Mouse (Mus musculus) neural tube, embryonic 14.5 days (tissue): Measurements from ENCODE around the gene Helz. TPM values are rescaled to one million over a fixed set of nuclear protein-coding genes. Genes with fewer than 3 reads are reported as not detected.
A peak's percentile ranks its signal among the peaks of the same experiment; 100 is the strongest.

ENCODE experiments used
- ATAC-seq: fragments of 200-750 bp; cut with Nextera tagmentation; 2 replicates; pipeline ENCODE4 v1.8.0; 2017; ENCODE audit warnings: low read depth, mild to moderate bottlenecking, moderate TSS enrichment, moderate library complexity
- H3K27ac ChIP-seq: fragments of 300-500 bp; sonication (generic); 2 replicates; pipeline ENCODE4 v1.5.1; 2014; ENCODE audit warnings: low read depth, mild to moderate bottlenecking, control low read depth, low read length, moderate library complexity, mixed read lengths
- H3K27me3 ChIP-seq: fragments of 300-500 bp; sonication (generic); 2 replicates; pipeline ENCODE4 v1.6.1; 2014; ENCODE audit warnings: low read length; ENCODE audit not compliant: control insufficient read depth, insufficient read depth
- H3K36me3 ChIP-seq: fragments of 300-500 bp; sonication (generic); 2 replicates; pipeline ENCODE4 v1.6.1; 2014; ENCODE audit warnings: low read length, mixed read lengths; ENCODE audit not compliant: control insufficient read depth, insufficient read depth
- H3K4me1 ChIP-seq: fragments of 300-500 bp; sonication (generic); 2 replicates; pipeline ENCODE4 v1.6.1; 2014; ENCODE audit warnings: low read length; ENCODE audit not compliant: control insufficient read depth, insufficient read depth
- H3K4me2 ChIP-seq: fragments of 300-500 bp; sonication (generic); 2 replicates; pipeline ENCODE4 v1.6.1; 2014; ENCODE audit warnings: mild to moderate bottlenecking, low read depth, low read length, control low read depth
- H3K4me3 ChIP-seq: fragments of 300-500 bp; sonication (generic); 2 replicates; pipeline ENCODE4 v1.5.1; 2014; ENCODE audit warnings: low read depth, low read length, control low read depth, mixed read lengths
- H3K9ac ChIP-seq: fragments of 300-500 bp; sonication (generic); replicated peaks from 2 replicates; pipeline ENCODE4 v1.6.1; 2014; ENCODE audit warnings: low read depth, mild to moderate bottlenecking, control low read depth, low read length, mixed read lengths
- H3K9me3 ChIP-seq: fragments of 300-500 bp; sonication (generic); 2 replicates; pipeline ENCODE4 v1.6.1; 2016; ENCODE audit warnings: low read length; ENCODE audit not compliant: control insufficient read depth
- WGBS: fragments of 180-500 bp; shearing (Covaris S2); extraction: QIAGEN DNeasy Blood & Tissue Kit; methylation state at CpG from one replicate; pipeline ENCODE4 v1.1.7; 2014; 5-methylcytosine and 5-hydroxymethylcytosine counted together
- polyA plus RNA-seq: library from polyadenylated mRNA; unstranded; fragments of >200 nt; fragmentation: Nextera tagmentation; extraction: Ambion mirVana; gene quantifications from 2 replicates; pipeline ENCODE4 v1.2.1, GENCODE M21; 2014

Gene Helz
- polyA plus RNA-seq, 1 experiment from 2014 or later: 21.4 TPM

GRCm38 (mm10) chr11:107705476-107706074, 157.8 kb downstream of the Helz start:
- Histone ChIP-seq H3K4me3 (no peak overlapping the region), H3K4me1 (peaks cover 8% of the 10 kb centered on the region; the same call in 1 of the 2 replicates), H3K27me3 (no peaks in the 10 kb centered on the region), H3K36me3 (no peaks in the 10 kb centered on the region), H3K27ac (no peak overlapping the region), H3K4me2 (no peak overlapping the region), H3K9ac (no peak overlapping the region), H3K9me3 (no peaks in the 10 kb centered on the region)
- 71% methylated on average over 11 of the region's 11 CpGs for WGBS
- ATAC-seq: no peak

GRCm38 (mm10) chr11:107707897-107708610, 160.3 kb downstream of the Helz start:
- Histone ChIP-seq H3K4me3 (no peak overlapping the region), H3K36me3 (no peaks in the 10 kb centered on the region), H3K9ac (no peak overlapping the region), H3K4me1 (peaks cover 8% of the 10 kb centered on the region; the same call in 1 of the 2 replicates), H3K4me2 (no peak overlapping the region), H3K27me3 (no peaks in the 10 kb centered on the region), H3K27ac (0 out of 2 replicates have a peak overlapping the region, but pooled peaks have one; percentile 13), H3K9me3 (no peaks in the 10 kb centered on the region)
- ATAC-seq: peak; percentile 41; the same call in 1 of the 2 replicates
- WGBS: 14% methylated on average over 20 of the region's 20 CpGs

DNA sequence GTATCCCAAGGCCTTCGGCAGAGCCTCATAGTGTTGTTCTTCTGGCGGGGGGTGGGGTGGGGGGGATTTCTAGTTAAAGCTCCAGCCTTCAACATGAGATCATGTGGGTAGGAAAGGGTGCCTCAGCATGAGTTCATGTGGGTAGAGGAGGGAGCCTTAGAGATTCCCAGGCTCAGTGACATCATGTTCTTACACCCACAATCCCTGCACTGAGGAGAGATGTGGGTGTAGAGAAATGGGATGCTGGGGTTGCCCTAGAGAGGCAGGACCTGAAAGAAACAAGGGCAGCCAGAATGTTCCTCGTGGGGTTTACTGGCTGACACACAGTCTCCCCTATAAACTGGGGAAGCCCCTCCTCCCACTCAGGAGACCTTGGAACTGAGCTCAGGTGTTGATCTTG, 162.6 kb downstream of the Helz start:
- no peak overlapping the region for H3K27ac ChIP-seq
- H3K4me1 ChIP-seq: peaks cover 8% of the 10 kb centered on the region; the same call in 1 of the 2 replicates
- H3K9ac ChIP-seq: no peak overlapping the region
- no peaks in the 10 kb centered on the region for H3K27me3 ChIP-seq
- no peaks in the 10 kb centered on the region for H3K36me3 ChIP-seq
- no peak for ATAC-seq
- 81% methylated on average over 3 of the region's 3 CpGs for WGBS
- H3K4me3 ChIP-seq: no peak overlapping the region
- no peaks in the 10 kb centered on the region for H3K9me3 ChIP-seq
- no peak overlapping the region for H3K4me2 ChIP-seq

DNA sequence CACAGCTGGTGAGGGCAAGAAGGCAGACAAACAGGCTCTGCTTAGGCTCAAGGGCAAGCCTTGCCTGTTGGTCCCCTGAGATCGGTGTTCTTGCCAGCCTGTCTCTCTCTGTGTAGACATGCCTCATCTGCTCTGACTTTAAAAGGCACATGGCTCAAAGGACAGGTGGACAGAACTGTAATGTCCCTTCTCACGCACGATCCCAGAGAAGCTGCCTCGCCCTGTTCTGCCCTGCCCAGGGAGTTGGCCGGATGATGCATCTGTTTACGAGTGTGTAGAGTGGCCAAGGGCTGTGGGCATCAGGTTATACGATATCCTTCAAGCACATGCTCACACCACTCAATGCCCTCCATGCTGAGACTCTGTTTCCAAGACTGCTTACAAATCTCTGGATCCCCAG, 166.6 kb downstream of the Helz start:
- no peak for ATAC-seq

GRCm38 (mm10) chr11:107716332-107716938, 168.7 kb downstream of the Helz start, which contains the start of gene Cacng1:
TSS of gene Cacng1 (minus strand) at chr11:107716522.
- H3K4me2 ChIP-seq: no peak within 1 kb of the TSS
- ATAC-seq: no peak
- H3K9ac ChIP-seq: no peak within 1 kb of the TSS
- WGBS: 89% methylated on average over 16 of the region's 16 CpGs
- no peak within 1 kb of the TSS for H3K4me3 ChIP-seq
- no peaks in the 10 kb centered on the region for H3K27me3 ChIP-seq
- H3K27ac ChIP-seq: no peak within 1 kb of the TSS
- H3K4me1 ChIP-seq: no peaks in the 10 kb centered on the region
- no peaks in the 10 kb centered on the region for H3K9me3 ChIP-seq
- no peaks in the 10 kb centered on the region for H3K36me3 ChIP-seq

More for the DNA sequence above, 166.6 kb downstream of the Helz start:
- no peaks in the 10 kb centered on the region for H3K4me1 ChIP-seq
- H3K4me3 ChIP-seq: no peak overlapping the region
- WGBS: 86% methylated on average over 7 of the region's 7 CpGs
- no peak overlapping the region for H3K4me2 ChIP-seq
- no peaks in the 10 kb centered on the region for H3K9me3 ChIP-seq
- no peaks in the 10 kb centered on the region for H3K27me3 ChIP-seq
- no peak overlapping the region for H3K9ac ChIP-seq
- no peak overlapping the region for H3K27ac ChIP-seq
- H3K36me3 ChIP-seq: no peaks in the 10 kb centered on the region

- ATAC-seq: no peak
- H3K4me1 ChIP-seq: no peaks in the 10 kb centered on the region
- H3K4me3 ChIP-seq: no peak overlapping the region
- whole genome bisulfite sequencing: 86% methylated on average over 9 of the region's 9 CpGs
- H3K9ac ChIP-seq: no peak overlapping the region
- no peaks in the 10 kb centered on the region for H3K36me3 ChIP-seq
- no peaks in the 10 kb centered on the region for H3K9me3 ChIP-seq
- no peak overlapping the region for H3K4me2 ChIP-seq
- no peak overlapping the region for H3K27ac ChIP-seq
- no peaks in the 10 kb centered on the region for H3K27me3 ChIP-seq
These were observed 172.7 kb downstream of the Helz start for GRCm38 (mm10) chr11:107720264-107721021.

- 78% methylated on average over 7 of the region's 7 CpGs for WGBS
- H3K9ac ChIP-seq: no peak overlapping the region
- H3K4me1 ChIP-seq: no peaks in the 10 kb centered on the region
- no peak for ATAC-seq
- no peak overlapping the region for H3K4me2 ChIP-seq
- no peaks in the 10 kb centered on the region for H3K36me3 ChIP-seq
- H3K9me3 ChIP-seq: no peaks in the 10 kb centered on the region
- no peak overlapping the region for H3K27ac ChIP-seq
- H3K27me3 ChIP-seq: no peaks in the 10 kb centered on the region
- no peak overlapping the region for H3K4me3 ChIP-seq
These were observed 173.3 kb downstream of the Helz start for GRCm38 (mm10) chr11:107721057-107721456.

- H3K4me2 ChIP-seq: no peak overlapping the region
- WGBS: 95% methylated on average over 8 of the region's 8 CpGs
- H3K27me3 ChIP-seq: no peaks in the 10 kb centered on the region
- no peak for ATAC-seq
- no peak overlapping the region for H3K27ac ChIP-seq
- H3K9ac ChIP-seq: no peak overlapping the region
- H3K4me1 ChIP-seq: no peaks in the 10 kb centered on the region
- no peak overlapping the region for H3K4me3 ChIP-seq
- no peaks in the 10 kb centered on the region for H3K36me3 ChIP-seq
- no peaks in the 10 kb centered on the region for H3K9me3 ChIP-seq
These were observed 176.9 kb downstream of the Helz start for GRCm38 (mm10) chr11:107724603-107725002.
